Mouse (Mus musculus) layer of hippocampus, adult 18-20 months (tissue): ENCODE measurements at regions not wholly inside any gene's neighbourhood (a gene's known extent, or its start where the extent isn't known, plus 50 kb on each side); places are given as distances from the start of the nearest gene placed in this dataset.

ENCODE experiments used
- DNase-seq, 2 experiments: peaks; one replicate each; pipeline ENCODE4 v3.0.0; 2022; ENCODE audit warnings: low spot score in 2 of 2

- DNase-seq = peak; percentile 19 to 60
These were observed 81.7 kb downstream of the Slc35b3 start for GRCm38 (mm10) chr13:38878718-38879669.

GRCm38 (mm10) chr13:38875923-38876322 lies 84.8 kb downstream of the Slc35b3 start:
- DNase-seq = no peak

GRCm38 (mm10) chr13:38864002-38864401 lies 96.7 kb downstream of the Slc35b3 start:
- DNase-seq = no peak

GRCm38 (mm10) chr13:38855742-38856141 lies 104.9 kb downstream of the Slc35b3 start:
- no peak for DNase-seq

GRCm38 (mm10) chr13:38854986-38855385 lies 105.7 kb downstream of the Slc35b3 start:
- no peak for DNase-seq

- no peak for DNase-seq
These were observed 107.8 kb downstream of the Slc35b3 start for GRCm38 (mm10) chr13:38852868-38853267.

- no peak for DNase-seq
These were observed 108.9 kb downstream of the Slc35b3 start for GRCm38 (mm10) chr13:38851820-38852219.

GRCm38 (mm10) chr13:38838231-38838630 lies 122.4 kb downstream of the Slc35b3 start:
- DNase-seq = no peak

GRCm38 (mm10) chr13:38825649-38826048 lies 135.0 kb downstream of the Slc35b3 start:
- DNase-seq = no peak

- DNase-seq = no peak
These were observed 141.1 kb downstream of the Slc35b3 start for GRCm38 (mm10) chr13:38819526-38819925.

GRCm38 (mm10) chr13:38818781-38819180 lies 141.9 kb downstream of the Slc35b3 start:
- peak; percentile 6 to 33 for DNase-seq

- DNase-seq = no peak
These were observed 144.4 kb downstream of the Slc35b3 start for GRCm38 (mm10) chr13:38816296-38816695.

GRCm38 (mm10) chr13:38815002-38815707 lies 145.5 kb downstream of the Slc35b3 start:
- DNase-seq = no peak

GRCm38 (mm10) chr13:38798514-38798913 lies 139.7 kb upstream of the Eef1e1 start:
- no peak for DNase-seq

GRCm38 (mm10) chr13:38793456-38793855 lies 134.6 kb upstream of the Eef1e1 start:
- DNase-seq = no peak

- no peak for DNase-seq
These were observed 121.8 kb upstream of the Eef1e1 start for GRCm38 (mm10) chr13:38780630-38781010.

GRCm38 (mm10) chr13:38779984-38780629 lies 121.2 kb upstream of the Eef1e1 start:
- no peak for DNase-seq

- no peak for DNase-seq
These were observed 117.7 kb upstream of the Eef1e1 start for GRCm38 (mm10) chr13:38776546-38776945.

GRCm38 (mm10) chr13:38772996-38773395 lies 114.1 kb upstream of the Eef1e1 start:
- no peak for DNase-seq

GRCm38 (mm10) chr13:38766133-38766532 lies 107.3 kb upstream of the Eef1e1 start:
- DNase-seq = peak in 1 of 2 experiments; percentile 69

- no peak for DNase-seq
These were observed 101.4 kb upstream of the Eef1e1 start for GRCm38 (mm10) chr13:38760261-38760660.
